ENCODE assay signal across 20 mouse cellular contexts in genomic region chr11:87083712-87084111, GRCm38 (mm10). TPM values are rescaled to one million over a fixed set of nuclear protein-coding genes. Genes with fewer than 3 reads are reported as not detected.
DNase-seq lines count a peak whose midpoint lies in the region; ATAC-seq and TF ChIP-seq lines count a peak whose summit lies in the region.
"Had no signal": no experiment of that assay in that cellular context is flagged by ENCODE, and none has a peak within 500 bp of the region (broad histone marks: within the 10 kb centered on the region; RNA-seq: fewer than 3 reads in every experiment).

No protein-coding gene starts in this region.

- TF ChIP-seq RAD21 in MEL (IDR thresholded peaks at IDR 0.05; ENCODE audit: low read depth, low read length): no peak

- no peak overlapping the region for H3K27ac ChIP-seq in liver, embryonic 12.5 days
- no peak overlapping the region for H3K27ac ChIP-seq in midbrain, embryonic 15.5 days
- H3K27ac ChIP-seq in midbrain, embryonic 11.5 days (ENCODE audit: low read depth, low read length): no peak overlapping the region
- no peak overlapping the region for H3K27ac ChIP-seq in MEL (ENCODE audit: control insufficient read depth, low read depth, low read length)
- no peak overlapping the region for H3K27ac ChIP-seq in neural tube, embryonic 13.5 days (replicated peaks)
- H3K27ac ChIP-seq in heart, embryonic 11.5 days (ENCODE audit: low read depth, low read length): no peak overlapping the region
- H3K27ac ChIP-seq: embryonic facial prominence, embryonic 10.5 days; forebrain, embryonic 13.5 days; heart, adult 2 months; heart, embryonic 13.5 days; hindbrain, postnatal 0 days had no signal

- H3K4me1 ChIP-seq in liver, embryonic 12.5 days: peaks cover 42% of the 10 kb centered on the region
- H3K4me1 ChIP-seq in midbrain, embryonic 15.5 days: peaks cover 43% of the 10 kb centered on the region
- peaks cover 19% of the 10 kb centered on the region for H3K4me1 ChIP-seq in midbrain, embryonic 11.5 days (ENCODE audit: control insufficient read depth, insufficient read depth, low read length)
- peaks cover 10 to 16% of the 10 kb centered on the region in 2 experiments; a peak in 3 of 4 replicates for H3K4me1 ChIP-seq in MEL (ENCODE audit: control insufficient read depth in 1 of 2, insufficient read depth in 2 of 2, low read length in 2 of 2)
- H3K4me1 ChIP-seq in neural tube, embryonic 13.5 days (replicated peaks): peaks cover 42% of the 10 kb centered on the region
- H3K4me1 ChIP-seq in heart, embryonic 11.5 days (ENCODE audit: control insufficient read depth, insufficient read depth, low read length): peaks cover 19% of the 10 kb centered on the region

- no peak overlapping the region for H3K4me3 ChIP-seq in liver, embryonic 12.5 days
- H3K4me3 ChIP-seq in midbrain, embryonic 15.5 days: no peak overlapping the region
- H3K4me3 ChIP-seq in midbrain, embryonic 11.5 days (ENCODE audit: low read depth, low read length): no peak overlapping the region
- peak overlapping the region in 1 of 2 experiments; percentile 81; a peak in 1 of 4 replicates for H3K4me3 ChIP-seq in MEL (ENCODE audit: control insufficient read depth in 1 of 2, insufficient read depth in 1 of 2, low read depth in 2 of 2, low read length in 2 of 2)
- H3K4me3 ChIP-seq in neural tube, embryonic 13.5 days: no peak overlapping the region
- no peak overlapping the region for H3K4me3 ChIP-seq in heart, embryonic 11.5 days (ENCODE audit: low read depth, low read length)
- H3K4me3 ChIP-seq: forebrain, embryonic 13.5 days; heart, adult 2 months; heart, embryonic 13.5 days had no signal

- H3K79me2 ChIP-seq in MEL (ENCODE audit: control insufficient read depth, insufficient read depth, low read length, poor library complexity): peaks cover 35% of the 10 kb centered on the region

- 64% methylated on average over 1 of the region's 1 CpGs for WGBS in liver, embryonic 12.5 days (ENCODE audit: insufficient replicate concordance)
- WGBS in midbrain, embryonic 15.5 days: 81% methylated on average over 1 of the region's 1 CpGs
- WGBS in midbrain, embryonic 11.5 days: 86% methylated on average over 1 of the region's 1 CpGs
- WGBS in neural tube, embryonic 13.5 days: 73% methylated on average over 1 of the region's 1 CpGs
- WGBS in heart, embryonic 11.5 days (ENCODE audit: insufficient replicate concordance): 81% methylated on average over 1 of the region's 1 CpGs

- peaks cover 65% of the 10 kb centered on the region for H3K36me3 ChIP-seq in liver, embryonic 12.5 days
- peaks cover 22% of the 10 kb centered on the region for H3K36me3 ChIP-seq in midbrain, embryonic 15.5 days (replicated peaks)
- peaks cover 13% of the 10 kb centered on the region for H3K36me3 ChIP-seq in midbrain, embryonic 11.5 days (ENCODE audit: control insufficient read depth, insufficient read depth, low read length)
- peaks cover 15 to 18% of the 10 kb centered on the region in 2 experiments for H3K36me3 ChIP-seq in MEL (ENCODE audit: control insufficient read depth in 1 of 2, insufficient read depth in 2 of 2, low read length in 2 of 2)
- peaks cover 51% of the 10 kb centered on the region for H3K36me3 ChIP-seq in neural tube, embryonic 13.5 days
- H3K36me3 ChIP-seq in heart, embryonic 11.5 days (ENCODE audit: control insufficient read depth, insufficient read depth, low read length): peaks cover 11% of the 10 kb centered on the region

- H3K9me3 ChIP-seq in liver, embryonic 12.5 days (replicated peaks): no peaks in the 10 kb centered on the region
- no peaks in the 10 kb centered on the region for H3K9me3 ChIP-seq in midbrain, embryonic 15.5 days
- no peaks in the 10 kb centered on the region for H3K9me3 ChIP-seq in midbrain, embryonic 11.5 days (ENCODE audit: control insufficient read depth, low read length)
- no peaks in the 10 kb centered on the region for H3K9me3 ChIP-seq in MEL (replicated peaks; ENCODE audit: insufficient read depth, low read length)
- no peaks in the 10 kb centered on the region for H3K9me3 ChIP-seq in neural tube, embryonic 13.5 days
- no peaks in the 10 kb centered on the region for H3K9me3 ChIP-seq in heart, embryonic 11.5 days (replicated peaks; ENCODE audit: control insufficient read depth, low read length)
- H3K9me3 ChIP-seq: embryonic facial prominence, embryonic 10.5 days; forebrain, embryonic 13.5 days; heart, embryonic 13.5 days had no signal

- no peaks in the 10 kb centered on the region for H3K27me3 ChIP-seq in liver, embryonic 12.5 days (replicated peaks)
- H3K27me3 ChIP-seq in midbrain, embryonic 15.5 days (replicated peaks): no peaks in the 10 kb centered on the region
- H3K27me3 ChIP-seq in midbrain, embryonic 11.5 days (ENCODE audit: control insufficient read depth, insufficient read depth, low read length): no peaks in the 10 kb centered on the region
- H3K27me3 ChIP-seq in MEL (ENCODE audit: control insufficient read depth in 1 of 2, insufficient read depth in 2 of 2, low read length in 2 of 2): no peaks in the 10 kb centered on the region
- H3K27me3 ChIP-seq in neural tube, embryonic 13.5 days: no peaks in the 10 kb centered on the region
- no peaks in the 10 kb centered on the region for H3K27me3 ChIP-seq in heart, embryonic 11.5 days (ENCODE audit: control insufficient read depth, insufficient read depth, low read length)
- H3K27me3 ChIP-seq: forebrain, embryonic 13.5 days; heart, embryonic 13.5 days had no signal

- TF ChIP-seq EP300 in MEL (IDR thresholded peaks at IDR 0.05; ENCODE audit: low read depth in 1 of 2, low read length in 2 of 2): no peak

- TF ChIP-seq CTCF in MEL (IDR thresholded peaks at IDR 0.05 in 2 of 3, conservative IDR thresholded peaks at IDR 0.05 in 1 of 3; ENCODE audit: control insufficient read depth in 1 of 3, insufficient read depth in 1 of 3, low read depth in 2 of 3, low read length in 3 of 3, poor library complexity in 1 of 3, severe bottlenecking in 1 of 3): no peak

- DNase-seq in liver: no peak
- no peak for DNase-seq in midbrain, embryonic 11.5 days (ENCODE audit: low spot score, missing footprints)
- DNase-seq in MEL (ENCODE audit: low read depth, low spot score): no peak
- DNase-seq in T-cell, adult 2 months (ENCODE audit: low spot score): no peak
- DNase-seq: adrenal gland, adult 8-10 months; adrenal gland, postnatal 36 days; cerebellum, adult 2 months; cerebellum, postnatal 10 days; forebrain, postnatal 0 days; gastrocnemius, postnatal 14 days; heart, adult 2 months; heart, postnatal 36 days had no signal

- no peak for ATAC-seq in liver, embryonic 12.5 days
- no peak for ATAC-seq in midbrain, embryonic 15.5 days (replicated peaks)
- no peak for ATAC-seq in midbrain, embryonic 11.5 days (ENCODE audit: low FRiP score)
- ATAC-seq in neural tube, embryonic 13.5 days (ENCODE audit: low read depth): no peak
- no peak for ATAC-seq in heart, embryonic 11.5 days (replicated peaks; ENCODE audit: insufficient number of reproducible peaks, low FRiP score, low TSS enrichment)
- ATAC-seq: forebrain, embryonic 13.5 days; forebrain, postnatal 0 days; hindbrain, postnatal 0 days had no signal

- no peak for TF ChIP-seq POLR2A in MEL (IDR thresholded peaks at IDR 0.05; ENCODE audit: control insufficient read depth in 1 of 2, insufficient read depth in 1 of 2, low read depth in 1 of 2, low read length in 2 of 2, poor library complexity in 1 of 2)

- no peak overlapping the region for H3K9ac ChIP-seq in liver, embryonic 12.5 days
- H3K9ac ChIP-seq in midbrain, embryonic 15.5 days: no peak overlapping the region
- no peak overlapping the region for H3K9ac ChIP-seq in midbrain, embryonic 11.5 days (ENCODE audit: low read length)
- no peak overlapping the region for H3K9ac ChIP-seq in MEL (ENCODE audit: control insufficient read depth, low read depth, low read length, poor library complexity, severe bottlenecking)
- H3K9ac ChIP-seq in neural tube, embryonic 13.5 days: 0 out of 2 replicates have a peak overlapping the region, but pooled peaks have one; percentile 22
- H3K9ac ChIP-seq in heart, embryonic 11.5 days (ENCODE audit: low read depth, low read length): no peak overlapping the region
- H3K9ac ChIP-seq: forebrain, postnatal 0 days; heart, embryonic 13.5 days had no signal

- H3K4me2 ChIP-seq in liver, embryonic 12.5 days: peak overlapping the region; percentile 5; the same call in 1 of the 2 replicates
- H3K4me2 ChIP-seq in midbrain, embryonic 15.5 days: 0 out of 2 replicates have a peak overlapping the region, but pooled peaks have one; percentile 96
- H3K4me2 ChIP-seq in midbrain, embryonic 11.5 days: no peak overlapping the region
- peak overlapping the region; percentile 97; the same call in 1 of the 2 replicates for H3K4me2 ChIP-seq in neural tube, embryonic 13.5 days
- H3K4me2 ChIP-seq in heart, embryonic 11.5 days: no peak overlapping the region

RNA-seq across cellular contexts. Expression of gene Smg8, which starts 2.9 kb away (rescaled TPM):
- polyA plus RNA-seq in liver, embryonic 12.5 days (2016; fragmentation: Nextera tagmentation; extraction: Ambion mirVana): 12.9 and 14.8 TPM in 2 replicates
- 22.2 and 22.7 TPM in 2 replicates for polyA plus RNA-seq in midbrain, embryonic 15.5 days (2015; fragmentation: Nextera tagmentation; extraction: Ambion mirVana)
- polyA plus RNA-seq in midbrain, embryonic 11.5 days (2014; fragmentation: Nextera tagmentation; extraction: Ambion mirVana): 32.4 and 34.0 TPM in 2 replicates
- total RNA-seq in MEL (2012; rRNA removed): 26.6 and 28.1 TPM in 2 replicates
- polyA plus RNA-seq in MEL (2012; ENCODE audit: insufficient read depth in 1 of 2, insufficient read length in 2 of 2, low read depth in 1 of 2, low replicate concordance in 2 of 2, missing spikeins in 1 of 2): 100 to 1,000 TPM in 1 of 2 experiments, 10 to 100 TPM in 1; 33.9 to 120 TPM
- polyA plus RNA-seq in neural tube, embryonic 13.5 days (2015; fragmentation: Nextera tagmentation; extraction: Ambion mirVana): 21.7 and 24.4 TPM in 2 replicates
- 18.7 and 19.4 TPM in 2 replicates for polyA plus RNA-seq in heart, embryonic 11.5 days (2014; fragmentation: Nextera tagmentation; extraction: Ambion mirVana)

RNA-seq across cellular contexts. Expression of gene Gdpd1, which starts 9.8 kb away (rescaled TPM):
- 6.2 and 6.8 TPM in 2 replicates for polyA plus RNA-seq in liver, embryonic 12.5 days (2016; fragmentation: Nextera tagmentation; extraction: Ambion mirVana)
- 168 and 172 TPM in 2 replicates for polyA plus RNA-seq in midbrain, embryonic 15.5 days (2015; fragmentation: Nextera tagmentation; extraction: Ambion mirVana)
- polyA plus RNA-seq in midbrain, embryonic 11.5 days (2014; fragmentation: Nextera tagmentation; extraction: Ambion mirVana): 94.8 and 114 TPM in 2 replicates
- 10.6 and 11.2 TPM in 2 replicates for total RNA-seq in MEL (2012; rRNA removed)
- 1 to 10 TPM in 1 of 2 experiments, not detected in 1; 7.9 TPM for polyA plus RNA-seq in MEL (2012; ENCODE audit: insufficient read depth in 1 of 2, insufficient read length in 2 of 2, low read depth in 1 of 2, low replicate concordance in 2 of 2, missing spikeins in 1 of 2)
- polyA plus RNA-seq in neural tube, embryonic 13.5 days (2015; fragmentation: Nextera tagmentation; extraction: Ambion mirVana): 183 and 185 TPM in 2 replicates
- 20.6 and 28.5 TPM in 2 replicates for polyA plus RNA-seq in heart, embryonic 11.5 days (2014; fragmentation: Nextera tagmentation; extraction: Ambion mirVana)

RNA-seq across cellular contexts. Expression of gene Prr11, which starts 24.8 kb away (rescaled TPM):
- polyA plus RNA-seq in liver, embryonic 12.5 days (2016; fragmentation: Nextera tagmentation; extraction: Ambion mirVana): 6.4 and 7.1 TPM in 2 replicates
- polyA plus RNA-seq in midbrain, embryonic 15.5 days (2015; fragmentation: Nextera tagmentation; extraction: Ambion mirVana): 1.9 and 2.0 TPM in 2 replicates
- polyA plus RNA-seq in midbrain, embryonic 11.5 days (2014; fragmentation: Nextera tagmentation; extraction: Ambion mirVana): 17.9 and 20.1 TPM in 2 replicates
- total RNA-seq in MEL (2012; rRNA removed): 4.9 and 7.6 TPM in 2 replicates
- polyA plus RNA-seq in MEL (2012; ENCODE audit: insufficient read depth in 1 of 2, insufficient read length in 2 of 2, low read depth in 1 of 2, low replicate concordance in 2 of 2, missing spikeins in 1 of 2): 10 to 100 TPM; 19.3 to 50.6 TPM
- 3.5 and 4.0 TPM in 2 replicates for polyA plus RNA-seq in neural tube, embryonic 13.5 days (2015; fragmentation: Nextera tagmentation; extraction: Ambion mirVana)
- 12.4 and 14.4 TPM in 2 replicates for polyA plus RNA-seq in heart, embryonic 11.5 days (2014; fragmentation: Nextera tagmentation; extraction: Ambion mirVana)

RNA-seq across cellular contexts. Expression of gene Ska2, which starts 25.3 kb away (rescaled TPM):
- 32.6 and 35.9 TPM in 2 replicates for polyA plus RNA-seq in liver, embryonic 12.5 days (2016; fragmentation: Nextera tagmentation; extraction: Ambion mirVana)
- polyA plus RNA-seq in midbrain, embryonic 15.5 days (2015; fragmentation: Nextera tagmentation; extraction: Ambion mirVana): 44.4 and 46.7 TPM in 2 replicates
- polyA plus RNA-seq in midbrain, embryonic 11.5 days (2014; fragmentation: Nextera tagmentation; extraction: Ambion mirVana): 113 and 115 TPM in 2 replicates
- 21.3 and 24.5 TPM in 2 replicates for total RNA-seq in MEL (2012; rRNA removed)
- polyA plus RNA-seq in MEL (2012; ENCODE audit: insufficient read depth in 1 of 2, insufficient read length in 2 of 2, low read depth in 1 of 2, low replicate concordance in 2 of 2, missing spikeins in 1 of 2): 10 to 100 TPM in 1 of 2 experiments, not detected in 1; 24.8 TPM
- 49.7 and 59.8 TPM in 2 replicates for polyA plus RNA-seq in neural tube, embryonic 13.5 days (2015; fragmentation: Nextera tagmentation; extraction: Ambion mirVana)
- 74.8 and 81.0 TPM in 2 replicates for polyA plus RNA-seq in heart, embryonic 11.5 days (2014; fragmentation: Nextera tagmentation; extraction: Ambion mirVana)

RNA-seq across cellular contexts. Expression of gene Trim37, which starts 43.2 kb away (rescaled TPM):
- polyA plus RNA-seq in liver, embryonic 12.5 days (2016; fragmentation: Nextera tagmentation; extraction: Ambion mirVana): 35.8 and 37.0 TPM in 2 replicates
- polyA plus RNA-seq in midbrain, embryonic 15.5 days (2015; fragmentation: Nextera tagmentation; extraction: Ambion mirVana): 81.2 and 86.9 TPM in 2 replicates
- 92.5 and 97.1 TPM in 2 replicates for polyA plus RNA-seq in midbrain, embryonic 11.5 days (2014; fragmentation: Nextera tagmentation; extraction: Ambion mirVana)
- 39.3 and 48.9 TPM in 2 replicates for total RNA-seq in MEL (2012; rRNA removed)
- polyA plus RNA-seq in MEL (2012; ENCODE audit: insufficient read depth in 1 of 2, insufficient read length in 2 of 2, low read depth in 1 of 2, low replicate concordance in 2 of 2, missing spikeins in 1 of 2): 10 to 100 TPM in 1 of 2 experiments, not detected in 1; 52.1 TPM
- polyA plus RNA-seq in neural tube, embryonic 13.5 days (2015; fragmentation: Nextera tagmentation; extraction: Ambion mirVana): 73.5 and 81.0 TPM in 2 replicates
- 23.2 and 24.5 TPM in 2 replicates for polyA plus RNA-seq in heart, embryonic 11.5 days (2014; fragmentation: Nextera tagmentation; extraction: Ambion mirVana)

Comparison
In these comparisons a context has a peak if more than half of its experiments do, and no peak if none do; other contexts are left out.
1. H3K4me2 ChIP-seq: peak in liver, embryonic 12.5 days (single experiment), midbrain, embryonic 15.5 days (single experiment) and neural tube, embryonic 13.5 days (single experiment); none in midbrain, embryonic 11.5 days (single experiment) and heart, embryonic 11.5 days (single experiment).